Mouse (Mus musculus) CD4-positive, CD25-positive, alpha-beta regulatory T cell, adult 2 months (primary cell): ENCODE results near the gene Gm44511.
"Not testable (repeated sequence)": the region's sequence is repeated elsewhere in the genome, so short reads cannot be mapped to it uniquely, and the experiment has no call there.

Experiments used
- DNase-seq: peaks from one replicate; pipeline ENCODE4 v3.0.0-alpha.2; 2012; ENCODE audit warnings: low read depth, low spot score

Gene Gm44511

DNA sequence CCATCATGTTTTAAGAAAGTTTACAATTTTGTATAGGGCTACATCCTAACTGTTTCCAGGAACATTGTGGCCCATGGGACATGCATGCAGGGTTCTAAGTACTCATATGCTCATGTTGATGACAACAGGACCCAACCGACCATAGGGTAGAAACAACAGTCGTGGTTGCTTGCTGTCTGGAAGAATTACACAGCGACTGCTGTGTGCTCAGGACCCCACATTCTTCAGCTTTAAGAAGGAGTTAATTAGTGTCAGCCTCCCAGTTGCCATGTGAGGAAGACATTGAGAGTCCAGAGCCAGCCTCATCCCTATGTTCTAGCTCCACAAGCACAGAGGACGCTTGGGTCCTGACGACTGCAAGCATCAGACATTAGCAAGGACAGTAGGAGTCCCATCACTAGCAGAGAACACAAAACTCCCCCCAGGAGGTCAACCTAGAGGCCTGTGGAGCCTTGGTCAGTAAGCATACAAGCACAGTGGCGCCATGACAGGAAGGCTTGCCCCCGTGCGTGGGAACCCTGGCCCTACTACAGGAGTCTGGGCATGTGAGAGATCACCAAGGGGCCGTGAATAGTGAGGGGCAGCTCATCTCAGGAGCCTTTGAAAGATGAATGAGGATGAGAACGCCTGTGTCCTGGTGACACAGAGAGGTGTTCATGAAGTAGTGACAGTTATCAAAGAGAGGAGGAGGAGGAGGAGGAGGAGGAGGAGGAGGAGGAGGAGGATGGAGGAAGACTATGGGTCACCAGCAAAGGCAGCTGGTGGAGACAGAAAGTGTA lies 63.0 kb downstream of the Gm44511 start:
- DNase-seq, result peak; percentile 10

GRCm38 (mm10) chr6:128761144-128761540 lies 65.0 kb downstream of the Gm44511 start:
- DNase-seq, result no peak

DNA sequence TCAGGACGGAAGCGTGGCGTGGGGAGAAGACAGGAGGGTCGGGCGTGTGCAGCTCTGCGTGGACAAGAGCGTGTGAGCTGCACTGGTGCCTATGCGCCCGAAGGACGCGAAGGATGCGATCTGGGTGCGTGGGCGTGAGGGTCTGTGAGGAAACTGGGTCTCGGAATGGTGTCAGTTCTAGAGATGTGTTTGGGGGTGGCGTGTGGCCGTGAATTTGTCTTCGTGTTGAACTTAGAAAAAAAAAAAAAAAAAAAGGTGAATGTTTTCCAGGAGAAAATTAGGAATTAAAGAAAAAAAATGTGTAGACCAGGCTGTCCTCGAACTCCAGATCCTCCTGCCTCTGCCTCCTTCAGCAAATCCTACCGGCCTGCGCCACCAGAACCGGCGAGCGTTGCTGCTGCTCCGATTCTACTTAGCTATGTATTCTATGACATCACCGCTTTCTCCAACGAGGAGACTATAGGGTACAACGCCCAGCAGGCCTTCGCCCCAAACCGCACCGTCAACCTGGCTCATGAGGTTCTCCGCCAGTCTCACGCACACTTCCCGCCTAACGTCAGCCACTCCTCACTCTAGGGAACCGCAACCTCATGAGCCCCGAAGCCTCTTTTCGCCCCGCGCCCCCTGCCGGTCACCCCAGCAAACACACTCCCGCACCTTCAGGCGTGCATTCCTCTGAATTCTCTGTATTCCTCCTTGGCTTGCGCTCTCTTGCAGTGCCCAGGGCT lies 65.5 kb downstream of the Gm44511 start:
- DNase-seq, result peak; percentile 92

- peak; percentile 95 for DNase-seq
Observed at GRCm38 (mm10) chr6:128760016-128760415, 66.1 kb downstream of the Gm44511 start.

GRCm38 (mm10) chr6:128759221-128759950 lies 66.7 kb downstream of the Gm44511 start:
- DNase-seq, result peak; percentile 24

- not testable (repeated sequence) for DNase-seq
Observed at GRCm38 (mm10) chr6:128755402-128755763, 70.7 kb downstream of the Gm44511 start.

DNA sequence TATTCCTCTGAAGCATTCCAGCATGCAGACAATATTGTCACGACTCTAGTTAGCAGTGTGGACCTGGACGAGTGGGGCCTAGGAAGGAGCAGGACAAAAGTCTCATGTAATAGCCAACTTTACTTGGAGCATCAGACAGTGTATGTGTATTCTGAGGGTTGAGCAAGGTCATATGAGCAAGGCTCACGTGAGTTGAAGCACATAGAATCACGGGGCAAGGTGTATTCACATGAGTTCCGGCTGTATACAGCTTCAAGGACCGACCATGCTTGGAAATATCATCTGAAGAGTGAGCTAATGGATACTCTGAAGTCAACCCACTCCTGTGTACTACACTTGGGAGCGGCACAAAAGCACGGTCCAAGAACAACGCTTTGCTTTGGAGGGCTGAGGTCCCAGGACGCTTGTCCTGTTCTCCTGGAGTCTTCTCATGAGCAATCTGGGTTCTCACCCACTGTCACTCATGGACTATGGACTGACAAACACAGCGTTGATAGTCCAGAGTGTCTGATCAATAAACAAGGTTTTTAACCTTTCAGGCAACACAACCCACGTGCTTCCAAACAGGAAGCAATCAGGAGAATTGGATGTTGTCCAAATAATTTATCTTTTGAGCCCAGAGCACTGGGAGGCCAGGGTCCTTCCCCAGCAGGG lies 71.2 kb downstream of the Gm44511 start:
- DNase-seq, result not testable (repeated sequence)

GRCm38 (mm10) chr6:128754265-128754664 lies 71.8 kb downstream of the Gm44511 start:
- DNase-seq, result peak; percentile 43

GRCm38 (mm10) chr6:128753610-128754224 lies 72.4 kb downstream of the Gm44511 start:
- peak; percentile 71 for DNase-seq

GRCm38 (mm10) chr6:128747006-128747405 lies 79.1 kb downstream of the Gm44511 start:
- DNase-seq, result not testable (repeated sequence)

- no peak for DNase-seq
Observed at GRCm38 (mm10) chr6:128737445-128737844, 88.7 kb downstream of the Gm44511 start.

GRCm38 (mm10) chr6:128736100-128736499 lies 90.0 kb downstream of the Gm44511 start:
- peak; percentile 62 for DNase-seq

GRCm38 (mm10) chr6:128734896-128735295 lies 91.2 kb downstream of the Gm44511 start:
- DNase-seq, result no peak

- no peak for DNase-seq
Observed at GRCm38 (mm10) chr6:128733908-128734679, 92.0 kb downstream of the Gm44511 start.

DNA sequence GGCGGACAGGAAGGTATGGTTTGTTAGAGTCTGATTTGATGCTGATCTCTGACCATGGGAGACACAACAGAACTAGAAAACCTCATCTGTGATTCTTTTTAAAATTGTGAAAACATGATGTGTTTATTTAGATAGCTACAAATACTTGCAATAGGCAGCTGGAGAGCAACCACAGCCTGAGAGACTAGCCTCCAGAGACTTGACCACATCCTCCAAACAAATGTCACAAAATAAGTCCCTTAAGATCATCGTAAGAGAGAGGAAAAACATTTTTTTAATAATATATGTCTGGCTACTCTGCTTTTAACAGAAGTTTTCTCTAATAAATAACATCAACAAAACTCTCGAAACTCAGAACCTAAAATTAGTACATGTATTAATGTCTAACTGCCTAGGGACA lies 94.1 kb downstream of the Gm44511 start:
- no peak for DNase-seq
